Mouse (Mus musculus) liver, embryonic 12.5 days (tissue): ENCODE results near the gene Havcr1. TPM values are rescaled to one million over a fixed set of nuclear protein-coding genes. Genes with fewer than 3 reads are reported as not detected.

Source experiments
- polyA plus RNA-seq: library from polyadenylated mRNA; unstranded; fragments of >200 nt; fragmentation: Nextera tagmentation; extraction: Ambion mirVana; gene quantifications from 2 replicates; pipeline ENCODE4 v1.2.1, GENCODE M21; 2016

The Havcr1 gene
- polyA plus RNA-seq, 1 experiment from 2014 or later = not detected

Other genes starting within 250 kb of the Havcr1 start
- gene Gm12169, start 210.9 kb upstream of the Havcr1 start, polyA plus RNA-seq = not detected in 2 replicates
- not detected in 2 replicates for gene BC053393, start 163.5 kb upstream of the Havcr1 start, polyA plus RNA-seq
- gene Dppa1, start 105.8 kb upstream of the Havcr1 start, polyA plus RNA-seq = not detected in 2 replicates
- gene Timd2, start 28.0 kb upstream of the Havcr1 start, polyA plus RNA-seq = 9.8 and 10.3 TPM in 2 replicates
- gene Timd4, start 75.7 kb downstream of the Havcr1 start, polyA plus RNA-seq = 5.0 TPM in 2 replicates